Mouse (Mus musculus): ENCODE results near the gene Smpd3.

- TF ChIP-seq CTCF (IDR thresholded peaks at IDR 0.05; ENCODE audit: low read depth) (no peak), EP300 (IDR thresholded peaks at IDR 0.05; ENCODE audit: low read depth) (no peak)
Observed at GRCm38 (mm10) chr8:106376862-106377261, 39.1 kb upstream of the Smpd3 start.

All from liver, postnatal 0 days (tissue).